Mouse (Mus musculus): ENCODE results near the gene Olfr1215. TPM values are rescaled to one million over a fixed set of nuclear protein-coding genes. Genes with fewer than 3 reads are reported as not detected.

Olfr1215 gene
- not detected for polyA plus RNA-seq (2014; fragmentation: Illumina TruSeq; extraction: RNeasy Lipid Tissue Mini Kit (QIAGEN cat#74804); ENCODE audit: low read depth, low replicate concordance)

GRCm38 (mm10) chr2:89006873-89007272, at the start of gene Olfr1215:
Gene Olfr1215 (minus strand): TSS chr2:89006973.

GRCm38 (mm10) chr2:89031965-89032364, 25.2 kb upstream of the Olfr1215 start, which contains the start of gene Olfr1217:
Gene Olfr1217 (minus strand): TSS chr2:89032065.

DNA sequence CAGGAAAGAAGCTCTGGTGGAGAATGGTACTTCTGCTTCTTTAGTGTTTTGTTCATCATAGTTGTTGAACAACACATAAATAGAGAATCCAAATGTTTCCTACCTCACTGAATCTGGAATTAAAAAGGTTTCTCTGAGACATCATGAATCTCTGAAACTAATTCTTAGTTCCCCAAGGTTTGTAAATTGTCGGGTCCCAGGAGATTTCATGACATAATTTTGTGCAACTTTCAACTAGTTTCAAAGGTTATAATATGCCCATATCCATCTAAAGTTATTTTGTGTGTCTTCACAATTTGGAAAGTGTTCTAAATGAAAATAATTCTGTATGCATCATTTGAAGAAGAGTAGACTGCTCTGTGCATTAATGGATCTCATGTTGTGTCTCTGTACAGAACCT, 11.5 kb upstream of the Olfr1215 start, which contains the start of gene Olfr1216:
Gene Olfr1216, minus strand, starts transcription at position 101 of the 400 bp plus-strand sequence.

GRCm38 (mm10) chr2:88992553-88992952, 14.2 kb downstream of the Olfr1215 start, which contains the start of gene Olfr1214:
Gene Olfr1214 (minus strand): TSS chr2:88992653.

GRCm38 (mm10) chr2:88980181-88980580, 26.6 kb downstream of the Olfr1215 start, which contains the start of gene Gm13762:
Gene Gm13762 (minus strand): TSS chr2:88980281.

DNA sequence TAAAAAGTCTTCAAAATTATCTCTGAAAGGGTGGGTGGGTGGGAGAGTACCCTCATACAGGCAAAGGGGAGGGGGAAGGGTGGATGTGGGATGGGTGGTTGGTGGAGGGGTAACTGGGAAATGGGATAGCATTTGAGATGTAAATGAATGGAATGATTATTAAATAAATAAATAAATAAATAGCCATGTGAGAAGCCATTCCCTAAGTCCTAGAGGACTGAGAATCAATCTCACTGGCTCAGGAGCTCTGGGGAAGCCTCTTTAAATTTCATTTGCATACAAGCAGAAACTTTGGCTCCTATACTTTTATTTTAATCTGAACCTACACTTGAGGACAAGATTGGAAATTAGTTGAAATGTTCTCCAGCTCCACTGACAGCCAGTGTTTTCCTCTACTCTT, 53.1 kb downstream of the Olfr1215 start, which contains the start of gene Olfr1212:
Gene Olfr1212, plus strand, starts transcription at position 301 of the 400 bp plus-strand sequence.

Other genes starting within 250 kb of the Olfr1215 start
- gene Olfr1199, start 246.5 kb downstream of the Olfr1215 start, polyA plus RNA-seq (2014; fragmentation: Illumina TruSeq; extraction: RNeasy Lipid Tissue Mini Kit (QIAGEN cat#74804); ENCODE audit: low read depth, low replicate concordance), result not detected
- not detected for gene Olfr1200, start 236.5 kb downstream of the Olfr1215 start, polyA plus RNA-seq (2014; fragmentation: Illumina TruSeq; extraction: RNeasy Lipid Tissue Mini Kit (QIAGEN cat#74804); ENCODE audit: low read depth, low replicate concordance)
- gene Olfr1201, start 213.9 kb downstream of the Olfr1215 start, polyA plus RNA-seq (2014; fragmentation: Illumina TruSeq; extraction: RNeasy Lipid Tissue Mini Kit (QIAGEN cat#74804); ENCODE audit: low read depth, low replicate concordance), result not detected
- not detected for gene Olfr1202, start 192.5 kb downstream of the Olfr1215 start, polyA plus RNA-seq (2014; fragmentation: Illumina TruSeq; extraction: RNeasy Lipid Tissue Mini Kit (QIAGEN cat#74804); ENCODE audit: low read depth, low replicate concordance)
- gene Olfr1205, start 177.2 kb downstream of the Olfr1215 start, polyA plus RNA-seq (2014; fragmentation: Illumina TruSeq; extraction: RNeasy Lipid Tissue Mini Kit (QIAGEN cat#74804); ENCODE audit: low read depth, low replicate concordance), result not detected
- not detected for gene Olfr1204, start 157.7 kb downstream of the Olfr1215 start, polyA plus RNA-seq (2014; fragmentation: Illumina TruSeq; extraction: RNeasy Lipid Tissue Mini Kit (QIAGEN cat#74804); ENCODE audit: low read depth, low replicate concordance)
- not detected for gene Olfr1206, start 143.7 kb downstream of the Olfr1215 start, polyA plus RNA-seq (2014; fragmentation: Illumina TruSeq; extraction: RNeasy Lipid Tissue Mini Kit (QIAGEN cat#74804); ENCODE audit: low read depth, low replicate concordance)
- not detected for gene Olfr1208, start 104.7 kb downstream of the Olfr1215 start, polyA plus RNA-seq (2014; fragmentation: Illumina TruSeq; extraction: RNeasy Lipid Tissue Mini Kit (QIAGEN cat#74804); ENCODE audit: low read depth, low replicate concordance)
- not detected for gene Olfr1209, start 91.8 kb downstream of the Olfr1215 start, polyA plus RNA-seq (2014; fragmentation: Illumina TruSeq; extraction: RNeasy Lipid Tissue Mini Kit (QIAGEN cat#74804); ENCODE audit: low read depth, low replicate concordance)
- gene Olfr1211, start 68.9 kb downstream of the Olfr1215 start, polyA plus RNA-seq (2014; fragmentation: Illumina TruSeq; extraction: RNeasy Lipid Tissue Mini Kit (QIAGEN cat#74804); ENCODE audit: low read depth, low replicate concordance), result not detected
- gene Olfr1212, start 53.0 kb downstream of the Olfr1215 start, polyA plus RNA-seq (2014; fragmentation: Illumina TruSeq; extraction: RNeasy Lipid Tissue Mini Kit (QIAGEN cat#74804); ENCODE audit: low read depth, low replicate concordance), result not detected
- not detected for gene Gm13762, start 26.7 kb downstream of the Olfr1215 start, polyA plus RNA-seq (2014; fragmentation: Illumina TruSeq; extraction: RNeasy Lipid Tissue Mini Kit (QIAGEN cat#74804); ENCODE audit: low read depth, low replicate concordance)
- not detected for gene Olfr1214, start 14.3 kb downstream of the Olfr1215 start, polyA plus RNA-seq (2014; fragmentation: Illumina TruSeq; extraction: RNeasy Lipid Tissue Mini Kit (QIAGEN cat#74804); ENCODE audit: low read depth, low replicate concordance)
- gene Olfr1216, start 11.4 kb upstream of the Olfr1215 start, polyA plus RNA-seq (2014; fragmentation: Illumina TruSeq; extraction: RNeasy Lipid Tissue Mini Kit (QIAGEN cat#74804); ENCODE audit: low read depth, low replicate concordance), result not detected
- gene Olfr1217, start 25.1 kb upstream of the Olfr1215 start, polyA plus RNA-seq (2014; fragmentation: Illumina TruSeq; extraction: RNeasy Lipid Tissue Mini Kit (QIAGEN cat#74804); ENCODE audit: low read depth, low replicate concordance), result not detected
- not detected for gene Olfr1218, start 54.2 kb upstream of the Olfr1215 start, polyA plus RNA-seq (2014; fragmentation: Illumina TruSeq; extraction: RNeasy Lipid Tissue Mini Kit (QIAGEN cat#74804); ENCODE audit: low read depth, low replicate concordance)
- not detected for gene Olfr1219, start 76.5 kb upstream of the Olfr1215 start, polyA plus RNA-seq (2014; fragmentation: Illumina TruSeq; extraction: RNeasy Lipid Tissue Mini Kit (QIAGEN cat#74804); ENCODE audit: low read depth, low replicate concordance)
- gene Olfr1220, start 99.9 kb upstream of the Olfr1215 start, polyA plus RNA-seq (2014; fragmentation: Illumina TruSeq; extraction: RNeasy Lipid Tissue Mini Kit (QIAGEN cat#74804); ENCODE audit: low read depth, low replicate concordance), result not detected
- gene Olfr1221, start 110.3 kb upstream of the Olfr1215 start, polyA plus RNA-seq (2014; fragmentation: Illumina TruSeq; extraction: RNeasy Lipid Tissue Mini Kit (QIAGEN cat#74804); ENCODE audit: low read depth, low replicate concordance), result not detected
- gene Olfr1222, start 126.1 kb upstream of the Olfr1215 start, polyA plus RNA-seq (2014; fragmentation: Illumina TruSeq; extraction: RNeasy Lipid Tissue Mini Kit (QIAGEN cat#74804); ENCODE audit: low read depth, low replicate concordance), result not detected
- not detected for gene Olfr1223, start 144.6 kb upstream of the Olfr1215 start, polyA plus RNA-seq (2014; fragmentation: Illumina TruSeq; extraction: RNeasy Lipid Tissue Mini Kit (QIAGEN cat#74804); ENCODE audit: low read depth, low replicate concordance)
- not detected for gene Olfr1224-ps1, start 157.1 kb upstream of the Olfr1215 start, polyA plus RNA-seq (2014; fragmentation: Illumina TruSeq; extraction: RNeasy Lipid Tissue Mini Kit (QIAGEN cat#74804); ENCODE audit: low read depth, low replicate concordance)
- not detected for gene Olfr1225, start 167.7 kb upstream of the Olfr1215 start, polyA plus RNA-seq (2014; fragmentation: Illumina TruSeq; extraction: RNeasy Lipid Tissue Mini Kit (QIAGEN cat#74804); ENCODE audit: low read depth, low replicate concordance)
- not detected for gene Olfr1226, start 193.1 kb upstream of the Olfr1215 start, polyA plus RNA-seq (2014; fragmentation: Illumina TruSeq; extraction: RNeasy Lipid Tissue Mini Kit (QIAGEN cat#74804); ENCODE audit: low read depth, low replicate concordance)
- not detected for gene Olfr1228, start 247.1 kb upstream of the Olfr1215 start, polyA plus RNA-seq (2014; fragmentation: Illumina TruSeq; extraction: RNeasy Lipid Tissue Mini Kit (QIAGEN cat#74804); ENCODE audit: low read depth, low replicate concordance)